Mouse (Mus musculus) stomach, postnatal 0 days (tissue): Measurements from ENCODE around the gene Ndufaf8. TPM values are rescaled to one million over a fixed set of nuclear protein-coding genes. Genes with fewer than 3 reads are reported as not detected.

Experiments used
- ATAC-seq: fragments of 200-750 bp; cut with Nextera tagmentation; 2 replicates; pipeline ENCODE4 v1.8.0; 2017; ENCODE audit not compliant: low FRiP score, low TSS enrichment
- DNase-seq: peaks from one replicate; pipeline ENCODE4 v3.0.0-alpha.2; 2016; ENCODE audit warnings: low spot score
- H3K27ac ChIP-seq: fragments of 300-500 bp; sonication (generic); replicated peaks from 2 replicates; pipeline ENCODE4 v1.5.1; 2014; ENCODE audit warnings: mild to moderate bottlenecking, control low read depth
- H3K27me3 ChIP-seq: fragments of 300-500 bp; sonication (generic); 2 replicates; pipeline ENCODE4 v1.6.1; 2014; ENCODE audit warnings: low read length; ENCODE audit not compliant: control insufficient read depth, insufficient read depth
- H3K36me3 ChIP-seq: fragments of 300-500 bp; sonication (generic); 2 replicates; pipeline ENCODE4 v1.6.1; 2014; ENCODE audit warnings: low read length, mixed read lengths; ENCODE audit not compliant: control insufficient read depth, insufficient read depth
- H3K4me1 ChIP-seq: fragments of 300-500 bp; sonication (generic); replicated peaks from 2 replicates; pipeline ENCODE4 v1.6.1; 2014; ENCODE audit warnings: antibody characterized with exemption; ENCODE audit not compliant: control insufficient read depth, insufficient read depth
- H3K4me2 ChIP-seq: fragments of 300-500 bp; sonication (generic); replicated peaks from 2 replicates; pipeline ENCODE4 v1.6.1; 2014; ENCODE audit warnings: low read depth, mild to moderate bottlenecking, control low read depth, moderate library complexity
- H3K4me3 ChIP-seq: fragments of 300-500 bp; sonication (generic); 2 replicates; pipeline ENCODE4 v1.5.1; 2014; ENCODE audit warnings: low read depth, low read length, control low read depth
- H3K9ac ChIP-seq: fragments of 300-500 bp; sonication (generic); 2 replicates; pipeline ENCODE4 v1.6.1; 2014; ENCODE audit warnings: mild to moderate bottlenecking, low read length, control low read depth, mixed read lengths
- H3K9me3 ChIP-seq: fragments of 300-500 bp; sonication (generic); 2 replicates; pipeline ENCODE4 v1.6.1; 2016; ENCODE audit warnings: low read length; ENCODE audit not compliant: control insufficient read depth
- CTCF ChIP-seq: IDR thresholded peaks from 2 replicates; pipeline ENCODE4 v1.5.1; 2016; ENCODE audit warnings: antibody characterized with exemption, low read depth, mild to moderate bottlenecking, moderate library complexity
- EP300 ChIP-seq: optimal IDR thresholded peaks from 2 replicates; pipeline ENCODE3; 2016; ENCODE audit warnings: antibody characterized with exemption
- WGBS: fragments of 180-500 bp; shearing (Covaris S2); extraction: QIAGEN DNeasy Blood & Tissue Kit; methylation state at CpG from one replicate; pipeline ENCODE4 v1.1.7; 2014; 5-methylcytosine and 5-hydroxymethylcytosine counted together
- polyA plus RNA-seq: library from polyadenylated mRNA; unstranded; fragments of >200 nt; fragmentation: Nextera tagmentation; extraction: Ambion mirVana; gene quantifications from 2 replicates; pipeline ENCODE4 v1.2.1, GENCODE M21; 2015

Gene Ndufaf8
- polyA plus RNA-seq, 1 experiment from 2014 or later: 84.9 TPM

GRCm38 (mm10) chr11:120092817-120093591 is 5.7 kb upstream of the Ndufaf8 start:
- no peaks in the 10 kb centered on the region for H3K27me3 ChIP-seq
- H3K4me2 ChIP-seq: no peak overlapping the region
- no peak overlapping the region for H3K9ac ChIP-seq
- H3K27ac ChIP-seq: no peak overlapping the region
- H3K4me3 ChIP-seq: no peak overlapping the region
- WGBS: 70% methylated on average over 23 of the region's 23 CpGs
- DNase-seq: no peak
- TF ChIP-seq CTCF (peak; percentile 38; the same call in 1 of the 2 replicates), EP300 (no peak)
- H3K36me3 ChIP-seq: peaks cover 13% of the 10 kb centered on the region; the same call in 1 of the 2 replicates
- H3K4me1 ChIP-seq: 0 out of 2 replicates have a peak, but pooled peaks cover 4% of the 10 kb centered on the region
- no peaks in the 10 kb centered on the region for H3K9me3 ChIP-seq
- ATAC-seq: peak; percentile 13; the same call in 1 of the 2 replicates

GRCm38 (mm10) chr11:120101036-120101435 is 2.3 kb downstream of the Ndufaf8 start:
- peak; percentile 92 for TF ChIP-seq CTCF
- TF ChIP-seq EP300: no peak
- WGBS: 3% methylated on average over 3 of the region's 3 CpGs
- Histone ChIP-seq H3K4me2 (no peak overlapping the region), H3K9ac (no peak overlapping the region), H3K4me1 (0 out of 2 replicates have a peak, but pooled peaks cover 6% of the 10 kb centered on the region), H3K27ac (no peak overlapping the region), H3K36me3 (peaks cover 10% of the 10 kb centered on the region; the same call in 1 of the 2 replicates), H3K4me3 (no peak overlapping the region), H3K9me3 (no peaks in the 10 kb centered on the region), H3K27me3 (no peaks in the 10 kb centered on the region)
- DNase-seq (peak; percentile 77), ATAC-seq (no peak)

DNA sequence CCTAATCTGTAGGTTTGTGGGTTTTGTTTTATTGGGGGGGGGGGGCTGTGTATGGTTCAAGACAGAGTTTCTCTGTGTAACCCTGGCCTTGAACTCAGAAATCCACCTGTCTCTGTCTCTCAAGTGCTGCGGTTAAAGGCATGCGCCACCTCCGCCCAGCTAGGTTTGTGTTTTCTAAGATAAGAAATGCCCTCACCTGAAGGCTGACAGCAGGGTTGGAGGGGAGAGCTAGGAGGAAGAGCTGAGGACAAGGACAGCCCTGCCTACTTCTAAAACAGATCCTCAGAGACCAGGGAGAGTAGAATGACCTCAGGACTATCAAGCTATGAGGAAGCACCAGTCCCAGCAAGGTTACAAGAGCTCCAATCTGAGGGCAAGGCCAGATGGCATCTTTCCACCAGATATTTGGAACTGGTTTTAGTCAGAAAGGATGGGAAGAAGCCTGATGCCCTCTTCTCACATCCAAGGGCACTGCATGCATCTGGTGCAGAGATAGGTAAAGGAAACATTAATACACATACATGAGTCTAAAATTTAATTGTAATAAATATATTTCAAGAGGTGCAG is 4.8 kb downstream of the Ndufaf8 start:
- H3K4me3 ChIP-seq: no peak overlapping the region
- 72% methylated on average over 3 of the region's 3 CpGs for WGBS
- H3K36me3 ChIP-seq: peaks cover 19% of the 10 kb centered on the region; the same call in 1 of the 2 replicates
- no peak for TF ChIP-seq EP300
- TF ChIP-seq CTCF: no peak
- no peaks in the 10 kb centered on the region for H3K27me3 ChIP-seq
- H3K27ac ChIP-seq: no peak overlapping the region
- H3K9ac ChIP-seq: no peak overlapping the region
- 0 out of 2 replicates have a peak, but pooled peaks cover 2% of the 10 kb centered on the region for H3K4me1 ChIP-seq
- H3K9me3 ChIP-seq: no peaks in the 10 kb centered on the region
- H3K4me2 ChIP-seq: no peak overlapping the region
- ATAC-seq: no peak
- DNase-seq: no peak

DNA sequence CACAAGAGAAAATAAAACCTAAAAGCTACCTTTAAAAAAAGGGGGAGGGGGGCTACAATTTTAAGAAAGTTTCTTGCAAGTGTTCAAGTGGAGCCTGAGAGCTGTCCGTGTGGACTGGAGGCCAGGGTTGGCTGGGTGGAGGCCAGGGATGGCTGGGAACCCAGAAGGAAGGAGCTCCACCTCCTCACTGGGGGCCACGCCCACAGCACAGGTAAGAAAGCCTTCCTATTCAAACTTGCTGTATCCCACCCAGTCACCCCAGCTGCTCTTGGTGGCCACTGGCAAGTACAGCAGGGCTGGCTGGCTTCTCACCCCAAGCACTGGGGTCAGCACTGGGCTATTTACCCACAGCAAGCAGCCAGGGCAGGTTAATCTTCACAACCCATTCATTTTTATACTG is 8.3 kb downstream of the Ndufaf8 start:
- WGBS: 39% methylated on average over 2 of the region's 2 CpGs
- no peaks in the 10 kb centered on the region for H3K27me3 ChIP-seq
- peak; percentile 51 for DNase-seq
- no peak overlapping the region for H3K9ac ChIP-seq
- H3K36me3 ChIP-seq: peaks cover 19% of the 10 kb centered on the region; the same call in 1 of the 2 replicates
- no peak for ATAC-seq
- H3K4me1 ChIP-seq: no peaks in the 10 kb centered on the region
- TF ChIP-seq EP300 (no peak), CTCF (no peak)
- H3K27ac ChIP-seq: no peak overlapping the region
- H3K4me2 ChIP-seq: no peak overlapping the region
- H3K9me3 ChIP-seq: no peaks in the 10 kb centered on the region
- H3K4me3 ChIP-seq: no peak overlapping the region

DNA sequence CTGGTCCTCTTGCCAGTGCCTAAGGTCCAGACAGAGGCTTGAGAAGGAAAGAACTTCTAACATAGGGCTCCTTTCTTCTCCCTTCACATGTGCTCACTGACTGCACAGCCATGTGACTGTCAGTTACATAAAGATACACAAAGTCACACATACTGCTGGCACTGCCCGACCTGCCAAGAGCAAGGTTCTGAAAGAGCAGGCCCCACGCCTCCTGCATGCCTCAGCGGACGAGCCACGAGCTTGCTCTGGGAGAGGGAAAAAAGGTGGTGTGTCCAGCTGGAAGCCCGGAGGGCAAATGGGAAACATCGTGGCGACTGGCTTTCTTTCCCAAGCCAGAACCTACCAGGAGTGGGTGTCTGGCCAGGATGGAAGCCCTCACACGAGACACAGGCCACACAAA is 9.1 kb downstream of the Ndufaf8 start:
- Histone ChIP-seq H3K36me3 (peaks cover 21% of the 10 kb centered on the region), H3K4me3 (no peak overlapping the region), H3K9me3 (no peaks in the 10 kb centered on the region), H3K27ac (no peak overlapping the region), H3K9ac (no peak overlapping the region), H3K27me3 (no peaks in the 10 kb centered on the region), H3K4me2 (no peak overlapping the region), H3K4me1 (no peaks in the 10 kb centered on the region)
- ATAC-seq (no peak), DNase-seq (no peak)
- 64% methylated on average over 9 of the region's 9 CpGs for WGBS
- TF ChIP-seq EP300 (no peak), CTCF (no peak)
